Mouse (Mus musculus): ENCODE results near the gene Slc23a2.

Slc23a2 gene

GRCm38 (mm10) chr2:132133436-132133835 lies 11.5 kb downstream of the Slc23a2 start:
- DNase-seq, result no peak

- peak; percentile 68 for DNase-seq
These were observed 13.6 kb downstream of the Slc23a2 start for GRCm38 (mm10) chr2:132131266-132131665.

- no peak for DNase-seq
These were observed 14.9 kb downstream of the Slc23a2 start for GRCm38 (mm10) chr2:132129980-132130379.

- DNase-seq, result no peak
These were observed 15.7 kb downstream of the Slc23a2 start for GRCm38 (mm10) chr2:132129247-132129646.

GRCm38 (mm10) chr2:132127904-132128303 lies 17.0 kb downstream of the Slc23a2 start:
- no peak for DNase-seq

- no peak for DNase-seq
These were observed 18.6 kb downstream of the Slc23a2 start for GRCm38 (mm10) chr2:132126292-132126691.

- no peak for DNase-seq
These were observed 21.8 kb downstream of the Slc23a2 start for GRCm38 (mm10) chr2:132123063-132123462.

GRCm38 (mm10) chr2:132121050-132121449 lies 23.9 kb downstream of the Slc23a2 start:
- DNase-seq, result no peak

GRCm38 (mm10) chr2:132118646-132119045 lies 26.3 kb downstream of the Slc23a2 start:
- no peak for DNase-seq

GRCm38 (mm10) chr2:132115936-132116335 lies 29.0 kb downstream of the Slc23a2 start:
- no peak for DNase-seq

- no peak for DNase-seq
These were observed 29.6 kb downstream of the Slc23a2 start for GRCm38 (mm10) chr2:132115344-132115743.

GRCm38 (mm10) chr2:132113962-132114759 lies 30.7 kb downstream of the Slc23a2 start:
- no peak for DNase-seq

- DNase-seq, result no peak
These were observed 32.6 kb downstream of the Slc23a2 start for GRCm38 (mm10) chr2:132112319-132112718.

GRCm38 (mm10) chr2:132111905-132112304 lies 33.0 kb downstream of the Slc23a2 start:
- DNase-seq, result no peak

- DNase-seq, result peak; percentile 66
These were observed 33.6 kb downstream of the Slc23a2 start for GRCm38 (mm10) chr2:132111266-132111665.

GRCm38 (mm10) chr2:132110702-132111101 lies 34.2 kb downstream of the Slc23a2 start:
- DNase-seq, result no peak

- DNase-seq, result no peak
These were observed 35.9 kb downstream of the Slc23a2 start for GRCm38 (mm10) chr2:132108988-132109387.

- DNase-seq, result peak; percentile 47
These were observed 37.3 kb downstream of the Slc23a2 start for GRCm38 (mm10) chr2:132107611-132108010.

- DNase-seq, result no peak
These were observed 38.8 kb downstream of the Slc23a2 start for GRCm38 (mm10) chr2:132106069-132106468.

- DNase-seq, result no peak
These were observed 41.6 kb downstream of the Slc23a2 start for GRCm38 (mm10) chr2:132103265-132103664.

GRCm38 (mm10) chr2:132102505-132103130 lies 42.3 kb downstream of the Slc23a2 start:
- no peak for DNase-seq

GRCm38 (mm10) chr2:132098942-132099672 lies 45.8 kb downstream of the Slc23a2 start:
- no peak for DNase-seq

GRCm38 (mm10) chr2:132098365-132098764 lies 46.5 kb downstream of the Slc23a2 start:
- DNase-seq, result no peak

GRCm38 (mm10) chr2:132096582-132096981 lies 48.3 kb downstream of the Slc23a2 start:
- DNase-seq, result no peak
